Mouse (Mus musculus) megakaryocyte, embryonic 14.5 days (primary cell): ENCODE measurements around the gene 2010111I01Rik.

Experiments used
- FLI1 ChIP-seq: IDR thresholded peaks from 2 replicates; pipeline ENCODE4 v1.6.1; 2012; ENCODE audit warnings: low read length, inconsistent platforms, mixed read lengths
- GATA1 ChIP-seq: IDR thresholded peaks from 3 replicates; pipeline ENCODE4 v1.6.1; 2012; ENCODE audit warnings: mixed read lengths, low read length, inconsistent platforms, borderline replicate concordance

DNA sequence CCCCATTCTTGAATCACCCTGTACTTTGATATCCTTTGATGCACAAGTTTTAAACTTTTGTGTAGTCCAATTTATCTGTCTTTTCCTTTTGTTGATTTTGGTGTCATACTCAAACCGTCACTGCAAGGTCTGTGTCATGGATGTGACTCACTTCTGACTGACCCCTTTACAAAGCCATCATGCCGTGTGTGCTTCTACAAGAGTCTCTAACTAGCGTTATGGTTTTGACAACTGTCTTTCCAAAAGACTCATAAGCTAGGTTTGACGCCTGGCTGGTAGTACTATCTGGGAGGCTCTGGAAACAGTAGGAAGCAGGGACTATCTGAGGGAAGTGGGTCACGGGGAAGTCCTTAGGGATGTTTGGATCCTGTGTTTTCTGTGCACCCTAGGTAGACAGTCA, 351.7 kb downstream of the 2010111I01Rik start:
- TF ChIP-seq GATA1: no peak
- TF ChIP-seq FLI1: no peak
